14 mouse cellular contexts compared by ENCODE assay signal in the genomic region with DNA sequence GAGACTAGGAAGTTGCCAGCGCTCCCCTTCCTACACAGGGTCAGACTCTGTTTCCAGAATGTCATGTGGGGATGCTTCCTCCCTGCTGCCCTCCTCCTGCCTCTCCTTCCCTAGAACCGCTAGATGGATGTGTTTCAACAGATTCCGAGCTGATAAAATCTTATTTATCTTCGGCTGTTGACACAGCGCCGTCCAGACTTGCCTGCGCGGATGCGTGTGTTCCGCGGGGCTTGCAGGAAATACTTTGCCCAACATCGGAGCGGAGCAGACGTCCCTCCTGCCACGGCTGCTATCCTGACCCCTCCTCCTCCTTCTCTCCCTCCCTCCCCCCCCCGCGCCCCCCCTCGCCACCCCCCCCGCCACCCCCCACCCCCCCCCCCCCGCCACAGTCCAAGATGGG. TPM values are rescaled to one million over a fixed set of nuclear protein-coding genes. Genes with fewer than 3 reads are reported as not detected.
A peak's percentile ranks its signal among the peaks of the same experiment; 100 is the strongest.
DNase-seq lines count a peak whose midpoint lies in the region; ATAC-seq and TF ChIP-seq lines count a peak whose summit lies in the region.
"Had no signal": no experiment of that assay in that cellular context is flagged by ENCODE, and none has a peak within 500 bp of the region (broad histone marks: within the 10 kb centered on the region; RNA-seq: fewer than 3 reads in every experiment).

No protein-coding gene starts in this region.

- peak overlapping the region; percentile 13; the same call in 1 of the 2 replicates for H3K4me3 ChIP-seq in forebrain, embryonic 12.5 days (replicated peaks)
- H3K4me3 ChIP-seq in hindbrain, embryonic 15.5 days = no peak overlapping the region
- peak overlapping the region; percentile 10; the same call in 1 of the 2 replicates for H3K4me3 ChIP-seq in midbrain, postnatal 0 days (ENCODE audit: low read depth, low read length)

- TF ChIP-seq CTCF in midbrain, postnatal 0 days (IDR thresholded peaks at IDR 0.05) = no peak

- H3K4me2 ChIP-seq in forebrain, embryonic 12.5 days = peak overlapping the region; percentile 36
- H3K4me2 ChIP-seq in hindbrain, embryonic 15.5 days = peak overlapping the region; percentile 43
- peak overlapping the region; percentile 28 for H3K4me2 ChIP-seq in midbrain, postnatal 0 days (ENCODE audit: low read depth, low read length, poor library complexity, severe bottlenecking)

- H3K27ac ChIP-seq in forebrain, embryonic 12.5 days = no peak overlapping the region
- H3K27ac ChIP-seq in hindbrain, embryonic 15.5 days (replicated peaks) = no peak overlapping the region
- no peak overlapping the region for H3K27ac ChIP-seq in midbrain, postnatal 0 days (ENCODE audit: low read depth, low read length)

- H3K9me3 ChIP-seq in forebrain, embryonic 12.5 days = no peaks in the 10 kb centered on the region
- no peaks in the 10 kb centered on the region for H3K9me3 ChIP-seq in hindbrain, embryonic 15.5 days
- no peaks in the 10 kb centered on the region for H3K9me3 ChIP-seq in midbrain, postnatal 0 days (ENCODE audit: low read length)

- ATAC-seq in forebrain, embryonic 12.5 days (ENCODE audit: low FRiP score) = no peak
- ATAC-seq in hindbrain, embryonic 15.5 days (ENCODE audit: low FRiP score, low read depth) = no peak
- ATAC-seq in midbrain, postnatal 0 days (ENCODE audit: low FRiP score) = no peak

- no peak overlapping the region for H3K9ac ChIP-seq in forebrain, embryonic 12.5 days
- H3K9ac ChIP-seq in hindbrain, embryonic 15.5 days = no peak overlapping the region
- no peak overlapping the region for H3K9ac ChIP-seq in midbrain, postnatal 0 days (replicated peaks; ENCODE audit: low read length, poor library complexity, severe bottlenecking)

- H3K27me3 ChIP-seq in forebrain, embryonic 12.5 days = peaks cover 58% of the 10 kb centered on the region
- H3K27me3 ChIP-seq in hindbrain, embryonic 15.5 days = peaks cover 32% of the 10 kb centered on the region
- peaks cover 19% of the 10 kb centered on the region; the same call in 1 of the 2 replicates for H3K27me3 ChIP-seq in midbrain, postnatal 0 days (ENCODE audit: insufficient read depth, low read length)

- WGBS in forebrain, embryonic 12.5 days = under 1% methylated on average over 15 of the region's 20 CpGs
- 1% methylated on average over 15 of the region's 20 CpGs for WGBS in hindbrain, embryonic 15.5 days
- WGBS in midbrain, postnatal 0 days = 2% methylated on average over 15 of the region's 20 CpGs

- peaks cover 5% of the 10 kb centered on the region for H3K4me1 ChIP-seq in forebrain, embryonic 12.5 days
- H3K4me1 ChIP-seq in hindbrain, embryonic 15.5 days (replicated peaks) = peaks cover 7% of the 10 kb centered on the region; the same call in 1 of the 2 replicates
- H3K4me1 ChIP-seq in midbrain, postnatal 0 days (ENCODE audit: insufficient read depth, low read length) = no peaks in the 10 kb centered on the region

- DNase-seq in embryo, embryonic 10 days (ENCODE audit: low spot score) = peak; percentile 18
- DNase-seq in embryo, embryonic 9.5 days (ENCODE audit: extremely low spot score) = no peak
- DNase-seq in midbrain, postnatal 0 days (ENCODE audit: low spot score) = no peak
- DNase-seq in frontal cortex, postnatal 25 days (ENCODE audit: low spot score in 2 of 2) = no peak
- DNase-seq in heart, adult 9 months (ENCODE audit: low spot score in 2 of 2) = no peak
- no peak for DNase-seq in kidney, postnatal 36 days
- DNase-seq: lung, adult 2 months had no signal

- H3K36me3 ChIP-seq in forebrain, embryonic 12.5 days (replicated peaks) = no peaks in the 10 kb centered on the region
- H3K36me3 ChIP-seq in hindbrain, embryonic 15.5 days = no peaks in the 10 kb centered on the region
- H3K36me3 ChIP-seq in midbrain, postnatal 0 days (ENCODE audit: insufficient read depth, low read length) = no peaks in the 10 kb centered on the region
- H3K36me3 ChIP-seq: G1E had no signal

RNA-seq across cellular contexts. Expression of gene Ccdc27, which starts 29.0 kb away (rescaled TPM):
- polyA plus RNA-seq in forebrain, embryonic 12.5 days (2016; fragmentation: Nextera tagmentation; extraction: Ambion mirVana) = not detected in 2 replicates
- not detected in 2 replicates for polyA plus RNA-seq in hindbrain, embryonic 15.5 days (2015; fragmentation: Nextera tagmentation; extraction: Ambion mirVana)
- not detected in 2 replicates for total RNA-seq in midbrain, postnatal 0 days (2014; rRNA removed)
- polyA plus RNA-seq in midbrain, postnatal 0 days (2015; fragmentation: Nextera tagmentation; extraction: Ambion mirVana) = not detected in 2 replicates
- total RNA-seq: G1E; heart, adult 18-20 months; heart, postnatal 25 days; left cerebral cortex, postnatal 36 days had no signal
- polyA plus RNA-seq: G1E; lung, adult 2 months; thymus, postnatal 0 days had no signal

RNA-seq across cellular contexts. Expression of gene Smim1, which starts 45.5 kb away (rescaled TPM):
- polyA plus RNA-seq in forebrain, embryonic 12.5 days (2016; fragmentation: Nextera tagmentation; extraction: Ambion mirVana) = 3.0 and 3.8 TPM in 2 replicates
- 10.8 and 13.6 TPM in 2 replicates for polyA plus RNA-seq in hindbrain, embryonic 15.5 days (2015; fragmentation: Nextera tagmentation; extraction: Ambion mirVana)
- total RNA-seq in midbrain, postnatal 0 days (2014; rRNA removed) = 13.4 and 20.6 TPM in 2 replicates
- polyA plus RNA-seq in midbrain, postnatal 0 days (2015; fragmentation: Nextera tagmentation; extraction: Ambion mirVana) = 12.9 and 14.6 TPM in 2 replicates

RNA-seq across cellular contexts. Expression of gene Lrrc47, which starts 60.0 kb away (rescaled TPM):
- polyA plus RNA-seq in forebrain, embryonic 12.5 days (2016; fragmentation: Nextera tagmentation; extraction: Ambion mirVana) = 32.5 and 32.6 TPM in 2 replicates
- 21.3 and 22.0 TPM in 2 replicates for polyA plus RNA-seq in hindbrain, embryonic 15.5 days (2015; fragmentation: Nextera tagmentation; extraction: Ambion mirVana)
- total RNA-seq in midbrain, postnatal 0 days (2014; rRNA removed) = 24.9 and 28.1 TPM in 2 replicates
- 15.8 and 22.6 TPM in 2 replicates for polyA plus RNA-seq in midbrain, postnatal 0 days (2015; fragmentation: Nextera tagmentation; extraction: Ambion mirVana)
